Comparison of ENCODE assay signal across 11 mouse cellular contexts in genomic region chr16:74464835-74465234, GRCm38 (mm10).
"Had no signal": no experiment of that assay in that cellular context is flagged by ENCODE, and none has a peak within 500 bp of the region (broad histone marks: within the 10 kb centered on the region; RNA-seq: fewer than 3 reads in every experiment).

No protein-coding gene starts in this region.

- H3K4me1 ChIP-seq: neural tube, embryonic 13.5 days; stomach, embryonic 15.5 days had no signal

- H3K9ac ChIP-seq: limb, embryonic 13.5 days; liver, embryonic 14.5 days; midbrain, embryonic 12.5 days; neural tube, embryonic 13.5 days; stomach, embryonic 15.5 days had no signal

- H3K4me2 ChIP-seq: limb, embryonic 13.5 days; midbrain, embryonic 12.5 days; neural tube, embryonic 13.5 days; stomach, embryonic 15.5 days had no signal

- H3K36me3 ChIP-seq: limb, embryonic 13.5 days; midbrain, embryonic 12.5 days; neural tube, embryonic 13.5 days; stomach, embryonic 15.5 days had no signal

- H3K9me3 ChIP-seq: limb, embryonic 13.5 days; midbrain, embryonic 12.5 days; neural tube, embryonic 13.5 days; stomach, embryonic 15.5 days had no signal

- DNase-seq: left cerebral cortex, postnatal 4 days; lung, adult 18-20 months; right cerebral cortex, postnatal 14 days; thymus, adult 2 months; thymus, postnatal 25 days had no signal

- H3K27ac ChIP-seq: limb, embryonic 13.5 days; liver, embryonic 14.5 days; midbrain, embryonic 12.5 days; neural tube, embryonic 13.5 days; stomach, embryonic 15.5 days had no signal

- H3K4me3 ChIP-seq: limb, embryonic 13.5 days; midbrain, embryonic 12.5 days; neural tube, embryonic 13.5 days; stomach, embryonic 15.5 days had no signal

- H3K27me3 ChIP-seq: limb, embryonic 13.5 days; midbrain, embryonic 12.5 days; neural tube, embryonic 13.5 days; stomach, embryonic 15.5 days had no signal

- ATAC-seq: midbrain, embryonic 16.5 days had no signal
